Mouse (Mus musculus): ENCODE results near the gene Zdhhc5.

- TF ChIP-seq CTCF (conservative IDR thresholded peaks at IDR 0.05; ENCODE audit: insufficient read depth, insufficient read length, low read depth, low read length) (no peak), POLR2A (IDR thresholded peaks at IDR 0.05; ENCODE audit: low read depth, low read length) (no peak)
Measured at GRCm38 (mm10) chr2:84655864-84656263, 59.1 kb downstream of the Zdhhc5 start.
